Mouse (Mus musculus) NIH3T3 (cell line): ENCODE measurements at regions not wholly inside any gene's neighbourhood (a gene's known extent, or its start where the extent isn't known, plus 50 kb on each side); places are given as distances from the start of the nearest gene placed in this dataset.

Experiments
- DNase-seq: peaks from one replicate; pipeline ENCODE4 v3.0.0-alpha.2; 2012; ENCODE audit warnings: low read depth

DNA sequence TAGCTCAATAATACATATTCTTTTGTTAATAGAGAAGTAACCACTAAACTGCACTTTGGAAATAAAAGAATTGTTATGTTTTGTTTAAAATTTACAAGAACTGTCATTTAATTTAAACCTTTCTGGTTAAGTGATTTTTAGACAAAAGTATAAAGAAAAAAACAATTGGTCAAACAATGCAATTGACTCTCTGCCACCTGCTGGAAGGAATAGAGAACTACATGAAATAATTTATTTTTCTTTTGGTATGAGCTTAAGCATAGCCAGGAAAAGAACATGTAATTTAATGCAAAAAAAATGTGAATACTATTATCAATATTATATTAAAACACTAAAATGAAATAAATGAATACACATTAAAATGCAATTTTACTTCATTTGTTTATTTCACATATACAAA is 465.5 kb upstream of the Pcdh10 start:
- peak; percentile 50 for DNase-seq

DNA sequence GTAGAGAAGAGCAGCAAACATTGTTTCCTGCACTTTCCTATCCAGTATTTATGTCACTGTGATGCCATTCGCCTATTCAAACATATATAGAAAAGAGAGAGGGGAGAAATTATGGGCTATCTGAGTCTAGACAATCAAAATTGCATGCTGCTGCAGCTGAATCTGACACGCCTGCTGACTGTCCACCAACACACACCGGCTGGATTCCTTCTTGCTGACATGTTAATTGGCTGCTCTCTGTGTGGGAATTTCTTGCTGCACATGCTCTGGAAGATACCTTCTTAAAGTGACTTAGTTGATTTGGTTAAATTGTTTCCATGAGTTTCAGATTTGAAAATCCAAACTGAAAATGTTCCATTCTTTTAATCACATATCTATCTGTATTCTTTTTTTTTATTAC is 463.9 kb upstream of the Pcdh10 start:
- no peak for DNase-seq
